8 mouse cellular contexts compared by ENCODE assay signal in genomic region chr5:112276267-112276873, GRCm38 (mm10). TPM values are rescaled to one million over a fixed set of nuclear protein-coding genes. Genes with fewer than 3 reads are reported as not detected.
DNase-seq lines count a peak whose midpoint lies in the region; ATAC-seq and TF ChIP-seq lines count a peak whose summit lies in the region.

Tpst2 (plus strand) TSS chr5:112276691.

- H3K9me3 ChIP-seq in embryonic facial prominence, embryonic 13.5 days: no peaks in the 10 kb centered on the region
- H3K9me3 ChIP-seq in limb, embryonic 12.5 days: no peaks in the 10 kb centered on the region
- H3K9me3 ChIP-seq in midbrain, embryonic 15.5 days: no peaks in the 10 kb centered on the region

- ATAC-seq in embryonic facial prominence, embryonic 13.5 days (ENCODE audit: insufficient number of reproducible peaks, insufficient read depth, low FRiP score, low TSS enrichment, low read depth): peak; percentile 91
- peak; percentile 94 for ATAC-seq in limb, embryonic 12.5 days (ENCODE audit: insufficient number of reproducible peaks, insufficient read depth, low FRiP score, low TSS enrichment, low read depth)
- peak; percentile 94 for ATAC-seq in midbrain, embryonic 15.5 days (replicated peaks)

- DNase-seq in 3134 (ENCODE audit: extremely low read depth, insufficient read length, low spot score): peak; percentile 100
- DNase-seq in adrenal gland, postnatal 36 days: peak; percentile 100
- DNase-seq in heart, adult 18-20 months: peak; percentile 100
- peak; percentile 100 for DNase-seq in kidney, adult 2 months
- DNase-seq in spleen, adult 2 months (ENCODE audit: low read depth in 1 of 2, low spot score in 2 of 2): peak; percentile 98 to 100

- TF ChIP-seq CTCF in kidney, adult 2 months (conservative IDR thresholded peaks at IDR 0.05; ENCODE audit: insufficient read depth, insufficient read length, low read depth, low read length): 0 out of 2 replicates have a peak, but pooled peaks have one; percentile 12
- TF ChIP-seq CTCF in spleen, adult 2 months (IDR thresholded peaks at IDR 0.05; ENCODE audit: extremely low read depth, insufficient read depth, insufficient read length, insufficient replicate concordance): no peak

- peak within 1 kb of the TSS; percentile 73 for H3K4me3 ChIP-seq in embryonic facial prominence, embryonic 13.5 days
- H3K4me3 ChIP-seq in kidney, adult 2 months (ENCODE audit: insufficient read depth, low read depth, low read length): peak within 1 kb of the TSS; percentile 74
- H3K4me3 ChIP-seq in limb, embryonic 12.5 days (replicated peaks): peak within 1 kb of the TSS; percentile 70
- H3K4me3 ChIP-seq in midbrain, embryonic 15.5 days: peak within 1 kb of the TSS; percentile 80
- H3K4me3 ChIP-seq in spleen, adult 2 months (ENCODE audit: extremely low read depth, insufficient read depth, insufficient read length): peak within 1 kb of the TSS; percentile 80

- peaks cover 53% of the 10 kb centered on the region for H3K4me1 ChIP-seq in embryonic facial prominence, embryonic 13.5 days
- peaks cover 3% of the 10 kb centered on the region; the same call in 1 of the 2 replicates for H3K4me1 ChIP-seq in kidney, adult 2 months (ENCODE audit: control insufficient read depth, insufficient read depth, low read length)
- peaks cover 42% of the 10 kb centered on the region for H3K4me1 ChIP-seq in limb, embryonic 12.5 days (replicated peaks)
- H3K4me1 ChIP-seq in midbrain, embryonic 15.5 days: peaks cover 25% of the 10 kb centered on the region
- H3K4me1 ChIP-seq in spleen, adult 2 months (ENCODE audit: control insufficient read depth, insufficient read depth, insufficient read length): peaks cover 57% of the 10 kb centered on the region

- H3K27ac ChIP-seq in embryonic facial prominence, embryonic 13.5 days: peak within 1 kb of the TSS; percentile 83
- peak within 1 kb of the TSS; percentile 76 for H3K27ac ChIP-seq in kidney, adult 2 months (ENCODE audit: insufficient read depth, low read depth, low read length)
- H3K27ac ChIP-seq in limb, embryonic 12.5 days: peak within 1 kb of the TSS; percentile 75
- H3K27ac ChIP-seq in midbrain, embryonic 15.5 days: peak within 1 kb of the TSS; percentile 85
- peak within 1 kb of the TSS; percentile 92 for H3K27ac ChIP-seq in spleen, adult 2 months (ENCODE audit: insufficient read depth, low read length)

- peaks cover 2% of the 10 kb centered on the region; the same call in 1 of the 2 replicates for H3K27me3 ChIP-seq in embryonic facial prominence, embryonic 13.5 days
- no peaks in the 10 kb centered on the region for H3K27me3 ChIP-seq in kidney, adult 2 months (replicated peaks; ENCODE audit: control insufficient read depth, insufficient read depth, low read length)
- peaks cover under 1% of the 10 kb centered on the region; the same call in 1 of the 2 replicates for H3K27me3 ChIP-seq in limb, embryonic 12.5 days
- no peaks in the 10 kb centered on the region for H3K27me3 ChIP-seq in midbrain, embryonic 15.5 days (replicated peaks)
- H3K27me3 ChIP-seq in spleen, adult 2 months (ENCODE audit: control insufficient read depth, insufficient read depth, low read length): no peaks in the 10 kb centered on the region

- H3K4me2 ChIP-seq in embryonic facial prominence, embryonic 13.5 days: peak within 1 kb of the TSS; percentile 81
- peak within 1 kb of the TSS; percentile 69 for H3K4me2 ChIP-seq in limb, embryonic 12.5 days
- H3K4me2 ChIP-seq in midbrain, embryonic 15.5 days: peak within 1 kb of the TSS; percentile 95

- under 1% methylated on average over 60 of the region's 62 CpGs for WGBS in embryonic facial prominence, embryonic 13.5 days
- under 1% methylated on average over 62 of the region's 62 CpGs for WGBS in kidney, adult 2 months
- under 1% methylated on average over 60 of the region's 62 CpGs for WGBS in limb, embryonic 12.5 days
- WGBS in midbrain, embryonic 15.5 days: 0% methylated on average over 59 of the region's 62 CpGs
- WGBS in spleen, adult 2 months: under 1% methylated on average over 62 of the region's 62 CpGs

- TF ChIP-seq POLR2A in kidney, adult 2 months (IDR thresholded peaks at IDR 0.05; ENCODE audit: low read depth, low read length): peak; percentile 72
- peak; percentile 93 for TF ChIP-seq POLR2A in spleen, adult 2 months (IDR thresholded peaks at IDR 0.05; ENCODE audit: low read depth, low read length)

- H3K9ac ChIP-seq in embryonic facial prominence, embryonic 13.5 days: peak within 1 kb of the TSS; percentile 86
- H3K9ac ChIP-seq in limb, embryonic 12.5 days (replicated peaks): peak within 1 kb of the TSS; percentile 74
- peak within 1 kb of the TSS; percentile 59 for H3K9ac ChIP-seq in midbrain, embryonic 15.5 days

- no peaks in the 10 kb centered on the region for H3K36me3 ChIP-seq in embryonic facial prominence, embryonic 13.5 days
- H3K36me3 ChIP-seq in kidney, adult 2 months (ENCODE audit: control insufficient read depth, insufficient read depth, low read length): no peaks in the 10 kb centered on the region
- no peaks in the 10 kb centered on the region for H3K36me3 ChIP-seq in limb, embryonic 12.5 days
- H3K36me3 ChIP-seq in midbrain, embryonic 15.5 days (replicated peaks): no peaks in the 10 kb centered on the region
- no peaks in the 10 kb centered on the region for H3K36me3 ChIP-seq in spleen, adult 2 months (ENCODE audit: control insufficient read depth, insufficient read depth, low read length)

RNA-seq across cellular contexts. Expression of gene Tpst2, which starts in this region (rescaled TPM):
- total RNA-seq in adrenal gland, postnatal 36 days (2021): 100 to 1,000 TPM; 198 to 275 TPM
- polyA plus RNA-seq in embryonic facial prominence, embryonic 13.5 days (2015; fragmentation: Nextera tagmentation; extraction: Ambion mirVana): 38.7 and 42.8 TPM in 2 replicates
- total RNA-seq in heart, adult 18-20 months (2021): 10 to 100 TPM; 47.1 to 50.0 TPM
- polyA plus RNA-seq in kidney, adult 2 months (2012; rRNA removed): 37.6 and 42.0 TPM in 2 replicates
- 34.3 and 35.9 TPM in 2 replicates for polyA plus RNA-seq in limb, embryonic 12.5 days (2016; fragmentation: Nextera tagmentation; extraction: Ambion mirVana)
- polyA plus RNA-seq in midbrain, embryonic 15.5 days (2015; fragmentation: Nextera tagmentation; extraction: Ambion mirVana): 29.4 and 33.7 TPM in 2 replicates
- polyA plus RNA-seq in spleen, adult 2 months (2012; rRNA removed): 102 and 108 TPM in 2 replicates

Comparison
In these comparisons a context has a peak if more than half of its experiments do, and no peak if none do; other contexts are left out.
1. Peak in every context shown above with its lines: DNase-seq, ATAC-seq, H3K4me3 ChIP-seq and H3K27ac ChIP-seq.